Mouse (Mus musculus) heart, embryonic 14.5 days (tissue): ENCODE data around the gene Stn1. TPM values are rescaled to one million over a fixed set of nuclear protein-coding genes. Genes with fewer than 3 reads are reported as not detected.

Experiments used
- ATAC-seq: fragments of 200-750 bp; cut with Nextera tagmentation; 2 replicates; pipeline ENCODE4 v1.8.0; 2017; ENCODE audit warnings: low read depth, moderate TSS enrichment; ENCODE audit not compliant: insufficient number of reproducible peaks, insufficient read depth, low FRiP score
- H3K27ac ChIP-seq, 2 experiments: fragments of 200-500 bp in 1 of 2; fragments of 300-500 bp in 1 of 2; sonication (generic) in 1 of 2; replicated peaks in 1 of 2; 2 replicates each; pipeline ENCODE4 v1.5.1; 2012 to 2014; ENCODE audit warnings: low read depth in 2 of 2, low read length in 2 of 2, control low read depth in 1 of 2, mild to moderate bottlenecking in 1 of 2, mixed read lengths in 1 of 2; ENCODE audit not compliant: control insufficient read depth in 1 of 2, insufficient read depth in 1 of 2
- H3K27me3 ChIP-seq: fragments of 300-500 bp; sonication (generic); 2 replicates; pipeline ENCODE4 v1.6.1; 2014; ENCODE audit warnings: mild to moderate bottlenecking, low read length, control low read depth; ENCODE audit not compliant: control insufficient read depth, insufficient read depth
- H3K36me3 ChIP-seq: fragments of 300-500 bp; sonication (generic); 2 replicates; pipeline ENCODE4 v1.6.1; 2014; ENCODE audit warnings: mild to moderate bottlenecking, control low read depth, low read length, mixed read lengths; ENCODE audit not compliant: control insufficient read depth, insufficient read depth
- H3K4me1 ChIP-seq, 2 experiments: fragments of 200-500 bp in 1 of 2; fragments of 300-500 bp in 1 of 2; sonication (generic) in 1 of 2; 2 replicates each; pipeline ENCODE4 v1.6.1; 2012 to 2014; ENCODE audit warnings: low read length in 2 of 2, control low read depth in 1 of 2, mixed read lengths in 1 of 2; ENCODE audit not compliant: control insufficient read depth in 2 of 2, insufficient read depth in 2 of 2
- H3K4me2 ChIP-seq: fragments of 300-500 bp; sonication (generic); 2 replicates; pipeline ENCODE4 v1.6.1; 2014; ENCODE audit warnings: mild to moderate bottlenecking, low read length
- H3K4me3 ChIP-seq, 2 experiments: fragments of 200-500 bp in 1 of 2; fragments of 300-500 bp in 1 of 2; sonication (generic) in 1 of 2; 2 replicates each; pipeline ENCODE4 v1.5.1; 2012 to 2014; ENCODE audit warnings: low read length in 2 of 2, mild to moderate bottlenecking in 2 of 2, control low read depth in 1 of 2, low read depth in 1 of 2, moderate library complexity in 1 of 2; ENCODE audit not compliant: control insufficient read depth in 1 of 2, insufficient read depth in 1 of 2
- H3K9ac ChIP-seq: fragments of 300-500 bp; sonication (generic); 2 replicates; pipeline ENCODE4 v1.6.1; 2014; ENCODE audit warnings: mild to moderate bottlenecking, low read length
- H3K9me3 ChIP-seq: fragments of 300-500 bp; sonication (generic); 2 replicates; pipeline ENCODE4 v1.6.1; 2016; ENCODE audit warnings: low read length, control low read depth; ENCODE audit not compliant: control insufficient read depth
- WGBS: fragments of 180-500 bp; shearing (Covaris S2); extraction: QIAGEN DNeasy Blood & Tissue Kit; methylation state at CpG from one replicate; pipeline ENCODE4 v1.1.7; 2014; 5-methylcytosine and 5-hydroxymethylcytosine counted together
- polyA plus RNA-seq: library from polyadenylated mRNA; unstranded; fragments of >200 nt; fragmentation: Nextera tagmentation; extraction: Ambion mirVana; gene quantifications from 2 replicates; pipeline ENCODE4 v1.2.1, GENCODE M21; 2014

The Stn1 gene
- polyA plus RNA-seq, 1 experiment from 2014 or later = 38.9 TPM

- H3K4me3 ChIP-seq = no peak overlapping the region
- peak overlapping the region; percentile 49 to 86; a peak in 3 of 4 replicates for H3K27ac ChIP-seq
- ATAC-seq = no peak
- H3K4me1 ChIP-seq = peaks cover 33 to 62% of the 10 kb centered on the region in 2 experiments
- no peaks in the 10 kb centered on the region for H3K27me3 ChIP-seq
- H3K9me3 ChIP-seq = no peaks in the 10 kb centered on the region
- H3K4me2 ChIP-seq = no peak overlapping the region
- no peak overlapping the region for H3K9ac ChIP-seq
- 56% methylated on average over 5 of the region's 5 CpGs for WGBS
- H3K36me3 ChIP-seq = peaks cover 18% of the 10 kb centered on the region
Observed at GRCm38 (mm10) chr19:47508771-47509281, 28.5 kb downstream of the Stn1 start.

- ATAC-seq = no peak
Observed at GRCm38 (mm10) chr19:47508191-47508590, 29.1 kb downstream of the Stn1 start.

DNA sequence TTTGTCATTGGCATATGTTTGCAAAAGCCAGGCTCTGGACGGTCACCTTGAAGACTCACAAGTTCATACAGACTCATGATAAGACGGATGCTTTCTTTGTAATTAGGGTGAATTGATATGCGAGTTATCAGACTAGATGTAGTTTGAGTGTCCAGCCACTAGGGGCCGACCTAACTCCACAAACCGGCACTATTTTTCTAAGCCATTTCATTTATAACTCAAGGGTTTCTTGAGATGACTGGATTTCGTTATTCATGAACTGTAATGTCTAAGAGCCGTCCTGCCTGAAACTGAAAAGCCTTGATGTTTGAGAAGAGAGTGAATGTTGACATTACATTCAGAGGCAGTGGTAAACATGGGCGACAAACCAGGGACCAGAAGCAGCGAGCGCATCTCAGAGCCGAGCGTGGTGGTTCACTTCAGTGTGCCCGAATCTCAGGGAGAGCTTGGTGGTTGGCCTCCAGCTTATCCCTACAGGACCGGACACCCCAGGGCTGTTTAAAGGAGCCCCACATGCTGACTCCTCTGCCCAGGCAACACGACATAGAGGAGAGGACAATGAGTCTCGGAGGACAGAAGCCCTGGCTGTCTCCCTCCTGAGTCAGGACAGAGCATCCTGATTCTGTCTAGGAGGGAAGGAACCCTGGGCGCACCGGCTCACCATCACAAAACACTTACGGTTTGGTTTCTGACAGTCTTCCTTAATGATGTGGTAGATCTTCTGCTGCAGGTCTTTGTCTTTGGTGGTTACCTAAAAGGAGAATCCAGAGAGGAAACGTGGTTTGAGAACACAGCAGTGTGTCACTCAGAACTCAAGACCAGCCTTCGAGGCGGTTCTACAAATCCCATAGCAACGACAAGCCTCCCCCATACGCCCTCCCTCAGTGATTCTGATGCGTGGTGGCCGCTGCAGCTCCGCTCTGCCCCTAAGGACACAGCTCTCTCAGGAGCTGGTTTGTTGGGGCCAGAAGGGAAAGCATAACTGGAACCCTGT is 29.9 kb downstream of the Stn1 start:
- no peak overlapping the region for H3K4me2 ChIP-seq
- peaks cover 17% of the 10 kb centered on the region; the same call in 1 of the 2 replicates for H3K36me3 ChIP-seq
- no peak for ATAC-seq
- no peak overlapping the region for H3K4me3 ChIP-seq
- WGBS = 58% methylated on average over 27 of the region's 27 CpGs
- H3K4me1 ChIP-seq = peaks cover 26 to 49% of the 10 kb centered on the region in 2 experiments
- no peaks in the 10 kb centered on the region for H3K9me3 ChIP-seq
- H3K27me3 ChIP-seq = no peaks in the 10 kb centered on the region
- peak overlapping the region in 1 of 2 experiments; percentile 41; a peak in 1 of 4 replicates for H3K27ac ChIP-seq
- no peak overlapping the region; the same call in 1 of the 2 replicates for H3K9ac ChIP-seq

More at GRCm38 (mm10) chr19:47508191-47508590, 29.1 kb downstream of the Stn1 start:
- H3K27ac ChIP-seq = peak overlapping the region; percentile 41 to 49; a peak in 3 of 4 replicates
- H3K4me1 ChIP-seq = peaks cover 30 to 55% of the 10 kb centered on the region in 2 experiments
- no peak overlapping the region for H3K4me2 ChIP-seq
- no peak overlapping the region; the same call in 1 of the 2 replicates for H3K9ac ChIP-seq
- no peak overlapping the region for H3K4me3 ChIP-seq
- 60% methylated on average over 3 of the region's 3 CpGs for WGBS
- H3K9me3 ChIP-seq = no peaks in the 10 kb centered on the region
- no peaks in the 10 kb centered on the region for H3K27me3 ChIP-seq
- H3K36me3 ChIP-seq = peaks cover 17% of the 10 kb centered on the region; the same call in 1 of the 2 replicates

GRCm38 (mm10) chr19:47503625-47504024 is 33.7 kb downstream of the Stn1 start:
- WGBS = 74% methylated on average over 4 of the region's 4 CpGs
- peaks cover 19 to 24% of the 10 kb centered on the region in 2 experiments for H3K4me1 ChIP-seq
- no peaks in the 10 kb centered on the region for H3K27me3 ChIP-seq
- H3K27ac ChIP-seq = no peak overlapping the region
- peaks cover 14% of the 10 kb centered on the region; the same call in 1 of the 2 replicates for H3K36me3 ChIP-seq
- no peaks in the 10 kb centered on the region for H3K9me3 ChIP-seq
- H3K9ac ChIP-seq = no peak overlapping the region
- no peak overlapping the region for H3K4me2 ChIP-seq
- H3K4me3 ChIP-seq = no peak overlapping the region
- no peak for ATAC-seq

DNA sequence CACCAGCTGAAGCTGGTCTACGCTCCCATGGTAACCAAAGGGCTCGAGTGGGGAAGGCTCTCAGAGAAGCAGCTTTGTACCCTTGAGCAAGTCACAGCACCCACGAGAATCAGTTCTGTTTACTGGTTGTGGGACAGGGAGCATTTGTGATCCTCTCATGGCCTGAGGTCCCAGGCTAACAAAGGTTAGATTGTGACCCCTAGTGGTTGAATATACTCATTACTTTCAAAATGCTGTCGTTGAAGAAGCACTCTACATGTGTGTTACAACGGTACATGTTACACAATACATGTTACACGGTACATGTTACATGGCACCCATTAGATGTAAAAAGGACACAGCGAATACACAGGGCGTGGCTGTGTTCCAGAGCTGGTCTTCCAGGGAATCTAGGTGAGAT is 34.7 kb downstream of the Stn1 start:
- ATAC-seq = no peak
- no peaks in the 10 kb centered on the region for H3K9me3 ChIP-seq
- WGBS = 78% methylated on average over 8 of the region's 8 CpGs
- H3K27ac ChIP-seq = no peak overlapping the region
- H3K36me3 ChIP-seq = peaks cover 14% of the 10 kb centered on the region; the same call in 1 of the 2 replicates
- H3K9ac ChIP-seq = no peak overlapping the region
- H3K4me3 ChIP-seq = no peak overlapping the region
- H3K27me3 ChIP-seq = no peaks in the 10 kb centered on the region
- no peak overlapping the region for H3K4me2 ChIP-seq
- H3K4me1 ChIP-seq = peaks cover 12 to 14% of the 10 kb centered on the region in 2 experiments; a peak in 3 of 4 replicates

DNA sequence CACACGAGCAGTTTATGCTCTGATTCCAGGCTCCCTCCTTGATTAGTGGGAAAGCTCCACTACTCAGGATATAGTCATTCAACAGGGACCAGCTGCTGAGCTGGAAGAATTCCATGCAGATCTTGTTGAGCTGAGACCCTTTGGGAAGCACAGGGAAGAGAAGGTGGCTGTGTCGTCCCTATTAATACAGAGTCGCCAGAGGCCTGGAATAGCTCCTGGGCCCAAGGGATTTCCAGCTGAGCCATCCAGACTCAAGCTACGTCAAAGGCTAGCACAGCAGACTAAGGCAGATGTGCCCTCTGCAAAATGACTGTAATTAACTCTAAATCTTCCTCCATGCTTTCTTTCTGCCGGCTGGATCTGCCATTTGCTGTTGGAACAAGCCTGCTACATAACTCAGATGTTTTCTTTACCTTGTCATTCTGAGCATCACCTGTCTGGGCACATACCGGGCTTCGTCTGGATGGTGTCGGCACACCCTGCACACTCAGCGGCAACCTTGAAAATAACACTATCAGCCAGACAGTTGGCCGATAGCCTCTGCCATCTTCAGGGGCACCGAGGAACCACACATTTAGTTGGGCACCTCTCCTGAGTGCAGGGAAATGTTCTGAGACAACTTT is 36.8 kb downstream of the Stn1 start:
- Histone ChIP-seq H3K27me3 (no peaks in the 10 kb centered on the region), H3K36me3 (peaks cover 8% of the 10 kb centered on the region; the same call in 1 of the 2 replicates), H3K4me3 (no peak overlapping the region), H3K4me1 (peaks cover 11 to 12% of the 10 kb centered on the region in 2 experiments; a peak in 3 of 4 replicates), H3K9ac (no peak overlapping the region), H3K27ac (no peak overlapping the region), H3K4me2 (no peak overlapping the region), H3K9me3 (no peaks in the 10 kb centered on the region)
- 74% methylated on average over 11 of the region's 11 CpGs for WGBS
- no peak for ATAC-seq

GRCm38 (mm10) chr19:47499841-47500240 is 37.5 kb downstream of the Stn1 start:
- H3K27me3 ChIP-seq = no peaks in the 10 kb centered on the region
- no peak overlapping the region for H3K9ac ChIP-seq
- 82% methylated on average over 5 of the region's 5 CpGs for WGBS
- no peak for ATAC-seq
- no peak overlapping the region for H3K4me3 ChIP-seq
- no peak overlapping the region for H3K4me2 ChIP-seq
- H3K27ac ChIP-seq = no peak overlapping the region
- H3K9me3 ChIP-seq = no peaks in the 10 kb centered on the region
- H3K4me1 ChIP-seq = peaks cover 11 to 12% of the 10 kb centered on the region in 2 experiments; a peak in 3 of 4 replicates
- H3K36me3 ChIP-seq = peaks cover 8% of the 10 kb centered on the region; the same call in 1 of the 2 replicates
